Mouse (Mus musculus) activated CD4-positive, CD25-positive, alpha-beta regulatory T cell (primary cell): ENCODE data around the gene Nabp2. TPM values are rescaled to one million over a fixed set of nuclear protein-coding genes. Genes with fewer than 3 reads are reported as not detected.

ENCODE experiments used
- polyA plus RNA-seq, 2 experiments: library from polyadenylated mRNA; unstranded; fragments of 100-300 nt; shearing (Covaris generic); gene quantifications; one replicate each; pipeline ENCODE4 v1.2.1; 2017

The Nabp2 gene
- 100 to 1,000 TPM; 109 to 121 TPM for polyA plus RNA-seq

GRCm38 (mm10) chr10:128411211-128412054, at the start of gene Nabp2, which contains the start of gene Rnf41:
Nabp2 (minus strand) TSS chr10:128411492.
Rnf41 (plus strand) TSS chr10:128411657.

GRCm38 (mm10) chr10:128458719-128459408, 47.6 kb upstream of the Nabp2 start, which contains the start of gene Smarcc2:
Smarcc2 (plus strand) TSS chr10:128459248.

GRCm38 (mm10) chr10:128401056-128401455, 10.2 kb downstream of the Nabp2 start, which contains the start of gene Slc39a5:
Slc39a5 (minus strand) TSS chr10:128401229.

GRCm38 (mm10) chr10:128376455-128377211, 34.7 kb downstream of the Nabp2 start, which contains the start of gene Ankrd52:
Ankrd52 (plus strand) TSS chr10:128377115.

DNA sequence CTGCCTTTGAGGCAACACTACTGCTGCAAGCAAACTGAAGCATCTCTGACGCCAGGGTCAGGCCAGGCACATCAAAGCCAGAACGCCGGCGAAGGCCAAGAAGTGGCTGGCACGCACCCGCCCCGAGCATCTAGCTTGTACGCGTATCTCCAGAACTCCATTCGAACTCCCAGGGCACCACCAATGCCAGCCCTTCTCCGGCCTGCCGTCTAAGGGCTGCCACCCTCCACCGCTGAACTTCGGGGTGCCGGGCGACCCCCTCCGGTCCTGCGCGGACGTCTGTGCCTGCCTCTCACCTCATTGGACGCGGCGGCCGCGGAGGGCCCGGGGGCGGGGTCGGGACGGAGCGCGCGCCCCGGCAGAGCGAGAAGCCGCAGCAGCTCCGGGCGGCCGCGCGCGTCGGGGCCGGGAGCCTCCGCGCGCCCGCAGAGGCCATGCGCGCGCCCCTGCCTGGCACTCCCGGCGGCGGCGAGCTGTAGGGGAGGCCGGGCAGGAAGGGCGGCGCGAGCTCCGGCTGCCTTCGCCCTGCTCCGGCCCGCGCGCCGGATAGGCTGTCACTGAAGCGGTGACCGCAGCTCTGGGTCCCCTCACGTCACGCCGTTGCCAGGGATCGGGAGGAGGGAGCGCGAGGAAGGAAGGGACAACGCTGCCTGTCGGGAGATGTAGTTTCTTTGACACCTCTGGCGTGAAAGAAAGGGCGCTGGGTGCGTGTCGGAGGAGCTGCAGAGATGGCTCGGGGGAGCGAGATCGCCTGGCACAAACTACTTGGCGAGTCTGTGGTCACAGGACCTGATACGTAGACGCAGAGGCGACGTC, 42.7 kb downstream of the Nabp2 start, which contains the start of gene Coq10a:
Gene Coq10a (minus strand): TSS at position 596 of the 816 bp plus-strand sequence.

Other genes with a start within 250 kb of the Nabp2 start
- gene Rbms2, start 231.2 kb downstream of the Nabp2 start, polyA plus RNA-seq: 10 to 100 TPM; 21.7 to 29.0 TPM
- under 1 TPM; 0.18 to 0.33 TPM for gene Gls2, start 217.0 kb downstream of the Nabp2 start, polyA plus RNA-seq
- gene Spryd4, start 199.7 kb downstream of the Nabp2 start, polyA plus RNA-seq: 10 to 100 TPM; 11.3 to 17.9 TPM
- not detected for gene Mip, start 185.7 kb downstream of the Nabp2 start, polyA plus RNA-seq
- gene Timeless, start 179.4 kb downstream of the Nabp2 start, polyA plus RNA-seq: 10 to 100 TPM; 17.0 to 20.1 TPM
- gene Apon, start 157.4 kb downstream of the Nabp2 start, polyA plus RNA-seq: under 1 TPM in 1 of 2 experiments, not detected in 1; 0.14 TPM
- not detected for gene Apof, start 142.8 kb downstream of the Nabp2 start, polyA plus RNA-seq
- gene Stat2, start 140.9 kb downstream of the Nabp2 start, polyA plus RNA-seq: 10 to 100 TPM; 57.7 to 94.2 TPM
- under 1 TPM in 1 of 2 experiments, not detected in 1; 0.14 TPM for gene Il23a, start 112.7 kb downstream of the Nabp2 start, polyA plus RNA-seq
- 10 to 100 TPM; 32.7 to 39.5 TPM for gene Pan2, start 108.2 kb downstream of the Nabp2 start, polyA plus RNA-seq
- 100 to 1,000 TPM in 1 of 2 experiments, 10 to 100 TPM in 1; 96.0 to 137 TPM for gene Cnpy2, start 89.0 kb downstream of the Nabp2 start, polyA plus RNA-seq
- 100 to 1,000 TPM; 162 to 168 TPM for gene Cs, start 73.8 kb downstream of the Nabp2 start, polyA plus RNA-seq
- 10 to 100 TPM; 34.4 to 35.4 TPM for gene Coq10a, start 42.5 kb downstream of the Nabp2 start, polyA plus RNA-seq
- 1 to 10 TPM; 8.2 to 9.5 TPM for gene Ankrd52, start 34.4 kb downstream of the Nabp2 start, polyA plus RNA-seq
- under 1 TPM; 0.24 to 0.72 TPM for gene Slc39a5, start 10.3 kb downstream of the Nabp2 start, polyA plus RNA-seq
- gene Rnf41, start 165 bp upstream of the Nabp2 start, polyA plus RNA-seq: 10 to 100 TPM; 28.9 to 37.8 TPM
- gene Smarcc2, start 47.8 kb upstream of the Nabp2 start, polyA plus RNA-seq: 100 to 1,000 TPM in 1 of 2 experiments, 10 to 100 TPM in 1; 97.3 to 105 TPM
- gene Myl6, start 82.7 kb upstream of the Nabp2 start, polyA plus RNA-seq: 1,000 to 10,000 TPM; 1,605 to 1,940 TPM
- 1 to 10 TPM; 2.8 to 4.1 TPM for gene Myl6b, start 87.2 kb upstream of the Nabp2 start, polyA plus RNA-seq
- 100 to 1,000 TPM; 152 to 259 TPM for gene Esyt1, start 114.4 kb upstream of the Nabp2 start, polyA plus RNA-seq
- 10 to 100 TPM; 14.8 to 21.0 TPM for gene Zc3h10, start 136.3 kb upstream of the Nabp2 start, polyA plus RNA-seq
- 1,000 to 10,000 TPM; 2,295 to 3,397 TPM for gene Rpl41, start 137.8 kb upstream of the Nabp2 start, polyA plus RNA-seq
- gene Pa2g4, start 154.5 kb upstream of the Nabp2 start, polyA plus RNA-seq: 10 to 100 TPM; 32.7 to 42.9 TPM
- 10 to 100 TPM in 1 of 2 experiments, 1 to 10 TPM in 1; 2.0 to 15.0 TPM for gene Erbb3, start 178.2 kb upstream of the Nabp2 start, polyA plus RNA-seq
- gene Rps26, start 215.3 kb upstream of the Nabp2 start, polyA plus RNA-seq: 1,000 to 10,000 TPM in 1 of 2 experiments, 100 to 1,000 TPM in 1; 586 to 1,014 TPM
- gene Ikzf4, start 234.5 kb upstream of the Nabp2 start, polyA plus RNA-seq: 10 to 100 TPM; 77.6 to 81.2 TPM